Mouse (Mus musculus): ENCODE measurements around the gene Lpar1.

Gene Lpar1

GRCm38 (mm10) chr4:58437271-58437670, 116.4 kb downstream of the Lpar1 start:
- DNase-seq: no peak

- DNase-seq: no peak
These were observed 130.3 kb downstream of the Lpar1 start for GRCm38 (mm10) chr4:58423276-58423930.

GRCm38 (mm10) chr4:58419225-58419624, 134.5 kb downstream of the Lpar1 start:
- DNase-seq: no peak

- no peak for DNase-seq
These were observed 136.4 kb downstream of the Lpar1 start for GRCm38 (mm10) chr4:58417319-58417718.

- DNase-seq: no peak
These were observed 138.2 kb downstream of the Lpar1 start for GRCm38 (mm10) chr4:58415537-58415936.

- no peak for DNase-seq
These were observed 140.2 kb downstream of the Lpar1 start for GRCm38 (mm10) chr4:58413188-58414185.

GRCm38 (mm10) chr4:58401973-58402501, 151.7 kb downstream of the Lpar1 start:
- no peak for DNase-seq

GRCm38 (mm10) chr4:58400861-58401341, 152.8 kb downstream of the Lpar1 start:
- DNase-seq: no peak
